Mouse (Mus musculus) intestine, postnatal 0 days (tissue): ENCODE results near the gene Bmp7. TPM values are rescaled to one million over a fixed set of nuclear protein-coding genes. Genes with fewer than 3 reads are reported as not detected.
A peak's percentile ranks its signal among the peaks of the same experiment; 100 is the strongest.

Experiments used
- ATAC-seq: fragments of 200-750 bp; cut with Nextera tagmentation; 2 replicates; pipeline ENCODE4 v1.8.0; 2017; ENCODE audit warnings: mild to moderate bottlenecking, moderate TSS enrichment, moderate library complexity
- H3K27ac ChIP-seq: fragments of 300-500 bp; sonication (generic); 2 replicates; pipeline ENCODE4 v1.5.1; 2014; ENCODE audit warnings: mild to moderate bottlenecking, low read depth, low read length, moderate library complexity
- H3K27me3 ChIP-seq: fragments of 300-500 bp; sonication (generic); replicated peaks from 2 replicates; pipeline ENCODE4 v1.6.1; 2014; ENCODE audit warnings: low read length, mixed read lengths; ENCODE audit not compliant: control insufficient read depth, insufficient read depth
- H3K36me3 ChIP-seq: fragments of 300-500 bp; sonication (generic); 2 replicates; pipeline ENCODE4 v1.6.1; 2014; ENCODE audit warnings: mild to moderate bottlenecking, moderate library complexity; ENCODE audit not compliant: control insufficient read depth, insufficient read depth
- H3K4me1 ChIP-seq: fragments of 300-500 bp; sonication (generic); replicated peaks from 2 replicates; pipeline ENCODE4 v1.6.1; 2014; ENCODE audit warnings: antibody characterized with exemption, low read length, mixed read lengths; ENCODE audit not compliant: control insufficient read depth, insufficient read depth
- H3K4me2 ChIP-seq: fragments of 300-500 bp; sonication (generic); replicated peaks from 2 replicates; pipeline ENCODE4 v1.6.1; 2014; ENCODE audit warnings: low read depth, mild to moderate bottlenecking, moderate library complexity
- H3K4me3 ChIP-seq: fragments of 300-500 bp; sonication (generic); 2 replicates; pipeline ENCODE4 v1.5.1; 2014; ENCODE audit warnings: low read depth, low read length
- H3K9ac ChIP-seq: fragments of 300-500 bp; sonication (generic); 2 replicates; pipeline ENCODE4 v1.6.1; 2014; ENCODE audit warnings: mild to moderate bottlenecking, low read depth, low read length
- H3K9me3 ChIP-seq: fragments of 300-500 bp; sonication (generic); 2 replicates; pipeline ENCODE4 v1.6.1; 2016; ENCODE audit warnings: mixed run types; ENCODE audit not compliant: control insufficient read depth
- CTCF ChIP-seq: sonication (generic); IDR thresholded peaks from 2 replicates; pipeline ENCODE4 v1.5.1; 2016; ENCODE audit warnings: low read depth, mild to moderate bottlenecking, control low read depth, antibody characterized with exemption, moderate library complexity
- WGBS: fragments of 180-500 bp; shearing (Covaris S2); extraction: QIAGEN DNeasy Blood & Tissue Kit; methylation state at CpG from one replicate; pipeline ENCODE4 v1.1.7; 2014; 5-methylcytosine and 5-hydroxymethylcytosine counted together
- polyA plus RNA-seq: library from polyadenylated mRNA; unstranded; fragments of >200 nt; fragmentation: Nextera tagmentation; extraction: Ambion mirVana; gene quantifications from 2 replicates; pipeline ENCODE4 v1.2.1, GENCODE M21; 2015

Gene Bmp7
- polyA plus RNA-seq, 1 experiment from 2014 or later, result 37.6 TPM

- no peak for ATAC-seq
- H3K27ac ChIP-seq, result no peak overlapping the region
- WGBS, result 39% methylated on average over 7 of the region's 7 CpGs
These were observed 36.6 kb upstream of the Bmp7 start for GRCm38 (mm10) chr2:172976661-172977238.

GRCm38 (mm10) chr2:172975159-172975558 lies 35.0 kb upstream of the Bmp7 start:
- no peaks in the 10 kb centered on the region for H3K27me3 ChIP-seq
- no peak overlapping the region for H3K27ac ChIP-seq
- H3K36me3 ChIP-seq, result no peaks in the 10 kb centered on the region
- ATAC-seq, result no peak
- no peak for TF ChIP-seq CTCF
- H3K9me3 ChIP-seq, result no peaks in the 10 kb centered on the region
- no peaks in the 10 kb centered on the region for H3K4me1 ChIP-seq
- 87% methylated on average over 6 of the region's 6 CpGs for WGBS
- H3K4me2 ChIP-seq, result no peak overlapping the region
- H3K4me3 ChIP-seq, result no peak overlapping the region
- H3K9ac ChIP-seq, result no peak overlapping the region

More at GRCm38 (mm10) chr2:172976661-172977238, 36.6 kb upstream of the Bmp7 start:
- no peaks in the 10 kb centered on the region for H3K9me3 ChIP-seq
- no peak overlapping the region for H3K4me3 ChIP-seq
- peak overlapping the region; percentile 18; the same call in 1 of the 2 replicates for H3K4me2 ChIP-seq
- no peaks in the 10 kb centered on the region for H3K4me1 ChIP-seq
- H3K36me3 ChIP-seq, result no peaks in the 10 kb centered on the region
- no peaks in the 10 kb centered on the region for H3K27me3 ChIP-seq
- TF ChIP-seq CTCF, result no peak
- no peak overlapping the region for H3K9ac ChIP-seq

- H3K27me3 ChIP-seq, result no peaks in the 10 kb centered on the region
- H3K36me3 ChIP-seq, result no peaks in the 10 kb centered on the region
- no peaks in the 10 kb centered on the region for H3K4me1 ChIP-seq
- 55% methylated on average over 7 of the region's 7 CpGs for WGBS
- no peak overlapping the region for H3K4me2 ChIP-seq
- no peak overlapping the region for H3K4me3 ChIP-seq
- no peak overlapping the region for H3K27ac ChIP-seq
- no peak for ATAC-seq
- no peaks in the 10 kb centered on the region for H3K9me3 ChIP-seq
- no peak for TF ChIP-seq CTCF
- H3K9ac ChIP-seq, result no peak overlapping the region
These were observed 34.6 kb upstream of the Bmp7 start for GRCm38 (mm10) chr2:172974701-172975100.

- 9% methylated on average over 7 of the region's 7 CpGs for WGBS
- no peak overlapping the region for H3K4me2 ChIP-seq
- ATAC-seq, result peak; percentile 45; the same call in 1 of the 2 replicates
These were observed 33.9 kb upstream of the Bmp7 start for GRCm38 (mm10) chr2:172973806-172974565.

GRCm38 (mm10) chr2:172971865-172972264 lies 31.7 kb upstream of the Bmp7 start:
- no peak for TF ChIP-seq CTCF
- Histone ChIP-seq H3K4me3 (no peak overlapping the region), H3K27ac (no peak overlapping the region), H3K36me3 (no peaks in the 10 kb centered on the region), H3K4me1 (no peaks in the 10 kb centered on the region), H3K9me3 (no peaks in the 10 kb centered on the region), H3K27me3 (no peaks in the 10 kb centered on the region), H3K4me2 (no peak overlapping the region), H3K9ac (no peak overlapping the region)
- 98% methylated on average over 2 of the region's 2 CpGs for WGBS
- ATAC-seq, result no peak

More at GRCm38 (mm10) chr2:172973806-172974565, 33.9 kb upstream of the Bmp7 start:
- Histone ChIP-seq H3K27ac (no peak overlapping the region), H3K27me3 (no peaks in the 10 kb centered on the region), H3K36me3 (no peaks in the 10 kb centered on the region), H3K4me3 (no peak overlapping the region), H3K9me3 (no peaks in the 10 kb centered on the region), H3K4me1 (no peaks in the 10 kb centered on the region), H3K9ac (no peak overlapping the region)
- TF ChIP-seq CTCF, result no peak

GRCm38 (mm10) chr2:172966480-172966879 lies 26.4 kb upstream of the Bmp7 start:
- TF ChIP-seq CTCF, result no peak
- Histone ChIP-seq H3K36me3 (no peaks in the 10 kb centered on the region), H3K27me3 (no peaks in the 10 kb centered on the region), H3K9ac (no peak overlapping the region), H3K27ac (no peak overlapping the region), H3K4me1 (no peaks in the 10 kb centered on the region), H3K4me3 (no peak overlapping the region), H3K4me2 (no peak overlapping the region), H3K9me3 (no peaks in the 10 kb centered on the region)
- no peak for ATAC-seq
- 81% methylated on average over 5 of the region's 5 CpGs for WGBS
